Mouse (Mus musculus) heart, embryonic 13.5 days (tissue): ENCODE data around the gene Cd40lg. TPM values are rescaled to one million over a fixed set of nuclear protein-coding genes. Genes with fewer than 3 reads are reported as not detected.

Experiments
- ATAC-seq: fragments of 200-750 bp; cut with Nextera tagmentation; 2 replicates; pipeline ENCODE4 v1.8.0; 2017; ENCODE audit warnings: moderate TSS enrichment; ENCODE audit not compliant: insufficient number of reproducible peaks, low FRiP score, low TSS enrichment; ENCODE audit errors: extremely low read depth
- H3K27ac ChIP-seq: fragments of 300-500 bp; sonication (generic); replicated peaks from 2 replicates; pipeline ENCODE4 v1.5.1; 2015; ENCODE audit warnings: moderate library complexity, mild to moderate bottlenecking, inconsistent platforms
- H3K27me3 ChIP-seq: fragments of 300-500 bp; sonication (generic); replicated peaks from 2 replicates; pipeline ENCODE4 v1.6.1; 2015; ENCODE audit warnings: mild to moderate bottlenecking, inconsistent platforms
- H3K36me3 ChIP-seq: fragments of 300-500 bp; sonication (generic); 2 replicates; pipeline ENCODE4 v1.6.1; 2015; ENCODE audit warnings: mild to moderate bottlenecking, inconsistent platforms
- H3K4me1 ChIP-seq: fragments of 300-500 bp; sonication (generic); 2 replicates; pipeline ENCODE4 v1.6.1; 2015; ENCODE audit warnings: inconsistent platforms
- H3K4me2 ChIP-seq: fragments of 300-500 bp; sonication (generic); 2 replicates; pipeline ENCODE4 v1.6.1; 2015; ENCODE audit warnings: inconsistent platforms, mild to moderate bottlenecking, moderate library complexity
- H3K4me3 ChIP-seq: fragments of 300-500 bp; sonication (generic); 2 replicates; pipeline ENCODE4 v1.5.1; 2015; ENCODE audit warnings: moderate library complexity, mild to moderate bottlenecking, inconsistent platforms
- H3K9ac ChIP-seq: fragments of 300-500 bp; sonication (generic); 2 replicates; pipeline ENCODE4 v1.6.1; 2015; ENCODE audit warnings: inconsistent platforms, mild to moderate bottlenecking, moderate library complexity
- H3K9me3 ChIP-seq: fragments of 300-500 bp; sonication (generic); 2 replicates; pipeline ENCODE4 v1.6.1; 2016; ENCODE audit warnings: inconsistent platforms
- WGBS: fragments of 180-500 bp; shearing (Covaris S2); methylation state at CpG from one replicate; pipeline ENCODE4 v1.1.7; 2015; ENCODE audit warnings: mixed read lengths; 5-methylcytosine and 5-hydroxymethylcytosine counted together
- polyA plus RNA-seq: library from polyadenylated mRNA; unstranded; fragments of >200 nt; fragmentation: Nextera tagmentation; extraction: Ambion mirVana; gene quantifications from 2 replicates; pipeline ENCODE4 v1.2.1, GENCODE M21; 2015

Gene Cd40lg
- polyA plus RNA-seq, 1 experiment from 2014 or later = not detected

DNA sequence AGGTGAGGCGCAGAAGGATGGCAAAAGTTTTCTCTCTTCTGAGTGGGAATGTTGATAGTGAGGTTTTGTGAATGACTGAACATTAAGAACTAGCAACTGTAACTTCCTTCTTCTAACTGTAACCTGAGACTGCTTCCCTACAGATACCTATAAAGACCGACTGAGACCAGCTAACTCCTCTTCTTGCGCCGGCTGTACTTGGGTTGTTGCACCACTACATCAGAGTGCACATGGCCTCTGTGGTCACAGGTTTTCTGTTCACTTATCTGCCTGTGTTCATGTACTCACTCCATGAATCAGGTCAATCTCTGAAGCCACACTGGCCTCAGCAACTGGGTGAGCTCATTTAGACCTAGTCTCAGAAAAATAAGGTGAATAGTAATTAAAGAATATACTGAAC, 51.6 kb downstream of the Cd40lg start:
- ATAC-seq = no peak
- Histone ChIP-seq H3K9me3 (no peaks in the 10 kb centered on the region), H3K4me3 (no peak overlapping the region), H3K4me2 (no peak overlapping the region), H3K4me1 (no peaks in the 10 kb centered on the region), H3K9ac (no peak overlapping the region), H3K36me3 (no peaks in the 10 kb centered on the region), H3K27me3 (no peaks in the 10 kb centered on the region), H3K27ac (no peak overlapping the region)
- 60% methylated on average over 4 of the region's 4 CpGs for WGBS

Other genes starting within 250 kb of the Cd40lg start
- gene Brs3, start 169.1 kb upstream of the Cd40lg start, polyA plus RNA-seq = not detected in 2 replicates
- 57.4 and 61.8 TPM in 2 replicates for gene Htatsf1, start 158.6 kb upstream of the Cd40lg start, polyA plus RNA-seq
- not detected in 2 replicates for gene Vgll1, start 124.0 kb upstream of the Cd40lg start, polyA plus RNA-seq
- gene Arhgef6, start 126.6 kb downstream of the Cd40lg start, polyA plus RNA-seq = 26.6 and 26.8 TPM in 2 replicates
- 74.8 and 75.8 TPM in 2 replicates for gene Rbmx, start 180.9 kb downstream of the Cd40lg start, polyA plus RNA-seq
- not detected in 2 replicates for gene Gm364, start 197.0 kb downstream of the Cd40lg start, polyA plus RNA-seq